Mouse (Mus musculus) adrenal gland, adult 18-20 months (tissue): Measurements from ENCODE around the gene Cab39l. TPM values are rescaled to one million over a fixed set of nuclear protein-coding genes. Genes with fewer than 3 reads are reported as not detected.

Source experiments
- DNase-seq, 2 experiments: peaks; one replicate each; pipeline ENCODE4 v3.0.0; 2021 to 2022; ENCODE audit warnings: low spot score in 2 of 2
- total RNA-seq, 2 experiments: library from RNA; stranded (reverse); gene quantifications; 1 replicate in 1 of 2; 2 replicates in 1 of 2; pipeline ENCODE4 v1.2.3; 2021

Cab39l gene
- total RNA-seq, 2 experiments from 2014 or later, result 36.4 to 39.4 TPM

DNA sequence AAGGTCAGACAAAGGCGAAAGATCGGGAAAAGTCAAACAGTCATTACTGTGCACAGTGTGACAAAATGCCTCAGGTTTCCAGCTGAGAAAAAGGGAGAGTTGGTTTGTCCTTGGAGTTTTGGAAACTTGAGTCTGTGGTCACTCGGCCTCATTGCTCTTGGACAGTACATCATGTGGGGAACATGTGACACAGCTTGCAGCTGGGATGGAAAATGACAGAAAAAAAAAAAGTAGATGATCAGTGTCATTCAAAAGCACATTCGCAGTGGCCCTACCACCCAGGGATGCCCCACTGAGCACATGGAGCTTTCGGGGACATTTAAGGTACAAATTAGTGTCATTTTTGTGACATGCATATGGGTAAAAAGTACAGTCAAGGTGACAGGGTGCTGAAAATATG, 57.2 kb downstream of the Cab39l start:
- DNase-seq, result no peak

DNA sequence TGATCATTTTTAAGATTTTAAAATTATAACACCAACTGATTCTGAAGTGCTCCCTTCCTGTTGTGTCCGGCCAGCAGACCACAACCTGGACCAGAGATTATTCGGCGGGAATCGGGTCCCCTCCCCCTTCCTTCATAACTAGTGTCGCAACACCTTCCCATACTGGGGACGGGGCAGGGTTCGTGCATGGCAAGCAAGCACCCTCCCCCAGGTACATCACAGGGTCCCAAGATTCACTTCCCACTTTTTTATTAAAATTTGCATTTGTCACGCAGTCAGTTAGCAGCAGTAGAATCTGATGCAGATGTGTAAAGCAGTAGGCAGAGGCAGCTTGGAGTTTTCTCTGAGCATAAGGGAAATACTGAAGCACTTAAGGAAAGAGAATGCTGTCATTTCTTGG, 64.1 kb downstream of the Cab39l start:
- DNase-seq, result no peak

DNA sequence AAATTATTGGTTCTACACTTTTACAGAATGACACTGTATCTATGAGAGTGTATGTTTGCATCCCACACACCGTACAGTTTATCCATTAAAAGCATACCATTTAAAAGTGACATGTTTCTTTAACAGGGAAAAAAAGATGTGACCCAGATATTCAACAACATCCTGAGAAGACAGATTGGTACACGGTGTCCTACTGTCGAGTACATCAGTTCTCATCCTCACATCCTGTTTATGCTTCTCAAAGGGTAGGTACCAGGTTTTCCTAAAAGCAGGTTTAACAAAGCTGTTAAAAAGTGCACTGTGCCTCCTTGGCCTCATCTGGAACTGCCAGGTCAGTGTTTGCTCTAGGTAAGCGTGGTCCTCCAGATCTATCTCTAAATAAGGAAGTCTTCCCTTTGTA, 65.4 kb downstream of the Cab39l start:
- no peak for DNase-seq

DNA sequence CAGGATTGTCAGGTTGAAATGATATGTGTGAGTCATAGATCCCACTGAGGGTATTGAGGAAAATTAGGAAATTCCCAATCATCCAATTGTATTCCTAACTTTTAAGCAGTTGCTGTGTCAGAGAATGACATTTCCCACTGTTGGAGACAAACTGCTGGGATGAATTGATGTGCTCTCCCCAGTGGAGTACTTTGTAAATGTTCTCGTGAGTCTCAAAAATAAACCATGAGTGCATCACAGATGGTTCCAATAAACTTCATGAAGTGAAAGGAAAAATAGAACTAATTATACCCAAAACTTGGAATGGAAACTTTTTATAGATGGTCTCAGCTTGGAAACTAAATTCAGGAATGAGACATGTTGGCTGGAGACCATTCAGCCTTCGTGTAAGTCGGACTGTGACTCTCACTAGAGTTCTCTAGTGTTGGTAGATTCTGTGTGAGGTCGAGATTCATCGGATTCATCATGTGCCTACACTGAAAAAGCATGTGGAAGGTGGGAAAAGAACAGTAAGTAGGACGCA, 73.2 kb downstream of the Cab39l start:
- no peak for DNase-seq

DNA sequence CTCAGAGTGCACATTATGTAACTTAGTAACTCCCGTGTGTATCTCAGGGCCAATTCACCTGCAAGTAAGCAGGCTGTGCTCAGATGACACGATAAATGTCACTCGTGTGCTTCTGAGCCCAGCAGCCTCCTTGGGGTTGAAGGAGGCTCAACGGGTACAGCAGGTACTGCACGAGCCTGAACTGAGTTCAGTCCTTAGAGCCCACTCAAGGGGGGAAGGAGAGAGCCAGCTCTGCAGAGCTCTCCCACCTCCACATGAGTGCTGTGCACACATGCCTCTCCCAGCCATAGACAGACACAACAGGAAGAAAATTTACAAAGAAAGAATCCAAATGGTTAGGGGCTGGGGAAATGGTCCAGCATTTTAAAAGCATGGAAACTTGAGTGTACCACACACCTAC, 85.1 kb downstream of the Cab39l start:
- no peak for DNase-seq

DNA sequence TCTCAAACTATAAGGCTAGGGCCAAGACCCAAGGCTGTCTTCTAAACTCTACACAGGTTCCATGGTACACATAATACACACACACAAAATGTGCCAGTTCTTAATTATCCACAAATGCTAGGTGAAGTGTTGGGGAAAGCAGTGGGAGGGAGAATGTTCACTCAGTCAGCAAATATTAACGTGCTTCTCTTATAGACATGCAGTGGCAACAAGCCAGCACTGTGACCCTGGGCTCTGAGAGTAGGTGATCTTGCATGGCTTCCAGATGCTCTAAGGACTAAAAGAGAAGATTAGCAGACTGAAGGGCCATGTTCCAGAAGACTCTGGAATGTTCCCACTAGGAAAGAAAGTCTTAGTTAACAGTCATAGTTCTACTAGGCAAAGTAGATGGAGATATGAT, 90.0 kb downstream of the Cab39l start:
- no peak for DNase-seq

DNA sequence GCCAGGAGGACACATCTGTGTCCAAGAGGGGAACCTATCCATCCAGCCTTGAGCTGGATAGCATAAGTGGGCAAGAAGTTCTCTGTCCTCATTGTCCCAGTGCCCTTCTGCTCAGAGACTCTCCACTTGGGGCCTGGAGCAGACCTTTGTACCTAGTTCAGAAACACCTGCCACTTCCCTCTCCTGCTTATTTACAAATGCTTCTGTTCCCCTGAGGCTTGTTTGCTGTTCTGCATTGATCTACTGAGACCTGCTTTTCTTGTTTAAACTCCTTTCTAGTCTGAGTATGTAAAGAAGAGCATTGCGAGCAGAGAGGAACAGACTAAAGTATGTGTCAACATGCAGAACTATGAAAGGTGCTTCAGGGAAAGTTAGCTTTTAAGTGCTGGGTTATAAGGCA, 92.2 kb downstream of the Cab39l start:
- DNase-seq, result no peak

DNA sequence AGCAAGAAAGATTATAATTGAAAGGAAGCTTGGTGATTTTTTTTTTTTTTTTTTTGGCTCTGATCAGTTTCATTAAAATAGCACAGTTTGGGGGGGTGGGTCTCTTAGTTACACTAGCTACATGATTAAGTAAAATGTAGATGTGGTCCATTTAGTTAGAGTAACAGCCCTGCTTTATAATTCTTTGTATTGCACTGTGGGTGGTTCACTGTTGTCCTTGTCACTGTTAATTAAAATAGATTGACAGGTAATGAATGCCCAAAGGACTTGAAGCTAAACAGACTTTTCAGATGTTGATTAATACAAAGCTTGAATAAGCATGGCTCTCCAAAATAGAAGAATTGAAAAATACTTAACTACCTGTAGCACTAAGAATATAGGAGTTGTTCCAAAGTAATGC, 93.1 kb downstream of the Cab39l start:
- DNase-seq, result no peak

DNA sequence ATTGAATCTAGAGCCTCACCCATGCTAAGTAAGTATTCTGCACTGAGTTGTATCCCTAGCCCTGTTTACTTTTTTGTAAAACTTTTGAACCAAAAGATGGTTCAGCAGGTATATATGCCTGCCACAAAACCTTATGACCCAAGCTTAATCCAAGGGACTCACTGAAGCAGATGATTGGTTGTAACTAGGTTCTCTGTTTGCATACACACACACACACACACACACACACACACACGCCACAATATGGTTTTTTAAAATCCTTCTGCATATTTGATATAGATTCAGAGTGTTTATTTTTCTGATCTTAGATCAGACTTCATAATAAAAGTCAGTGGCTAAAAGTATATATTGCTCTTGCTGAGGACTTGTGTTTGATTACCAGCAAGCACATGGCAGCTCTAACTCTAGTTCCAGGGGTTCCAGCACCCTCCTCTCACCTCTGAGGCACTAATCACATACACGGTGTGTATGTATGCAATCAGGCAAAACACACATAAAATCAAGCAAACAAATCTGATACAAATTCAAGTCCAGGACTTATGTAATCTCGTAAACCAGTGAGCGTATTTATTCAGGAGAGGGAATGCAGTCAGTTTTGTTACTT, 97.2 kb downstream of the Cab39l start:
- DNase-seq, result no peak

DNA sequence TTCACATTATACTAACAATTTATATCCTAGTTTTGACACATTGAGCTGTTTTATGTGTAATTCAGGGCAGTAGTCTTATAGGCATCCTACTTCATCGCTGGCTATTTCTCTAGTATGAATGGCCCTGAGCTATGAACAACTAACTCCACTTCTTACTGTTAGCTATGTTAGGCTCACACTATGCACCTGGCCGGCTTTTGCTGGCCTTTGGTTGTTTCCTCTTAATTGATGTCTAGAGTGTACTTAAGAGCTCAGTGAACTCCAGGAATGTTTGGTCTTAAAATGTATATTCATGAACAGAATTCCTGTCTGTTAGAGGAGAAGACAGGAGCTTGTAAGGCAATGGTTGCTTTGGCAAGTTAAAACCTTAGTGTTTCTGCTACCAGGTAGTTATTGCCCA, 99.5 kb downstream of the Cab39l start:
- no peak for DNase-seq

DNA sequence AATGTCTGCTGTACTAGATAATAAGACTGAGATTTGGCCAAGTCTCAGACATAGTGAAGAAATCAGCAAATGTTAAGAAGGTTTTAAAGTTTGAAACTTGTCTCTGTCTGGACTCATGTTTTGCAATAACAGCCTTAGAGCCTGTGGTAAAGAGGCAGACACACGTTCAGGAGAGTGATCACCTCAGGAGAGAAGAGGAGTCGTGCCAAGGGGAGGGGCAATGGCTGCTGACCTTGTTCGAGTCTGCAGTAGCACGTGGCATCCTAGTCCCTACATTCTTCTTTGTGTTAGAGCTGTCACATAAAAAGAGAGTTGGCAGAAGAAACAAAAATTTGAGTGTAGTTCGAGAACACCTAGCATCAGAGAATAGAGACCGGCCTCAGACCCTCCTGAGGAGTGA, 100.0 kb downstream of the Cab39l start:
- no peak for DNase-seq

DNA sequence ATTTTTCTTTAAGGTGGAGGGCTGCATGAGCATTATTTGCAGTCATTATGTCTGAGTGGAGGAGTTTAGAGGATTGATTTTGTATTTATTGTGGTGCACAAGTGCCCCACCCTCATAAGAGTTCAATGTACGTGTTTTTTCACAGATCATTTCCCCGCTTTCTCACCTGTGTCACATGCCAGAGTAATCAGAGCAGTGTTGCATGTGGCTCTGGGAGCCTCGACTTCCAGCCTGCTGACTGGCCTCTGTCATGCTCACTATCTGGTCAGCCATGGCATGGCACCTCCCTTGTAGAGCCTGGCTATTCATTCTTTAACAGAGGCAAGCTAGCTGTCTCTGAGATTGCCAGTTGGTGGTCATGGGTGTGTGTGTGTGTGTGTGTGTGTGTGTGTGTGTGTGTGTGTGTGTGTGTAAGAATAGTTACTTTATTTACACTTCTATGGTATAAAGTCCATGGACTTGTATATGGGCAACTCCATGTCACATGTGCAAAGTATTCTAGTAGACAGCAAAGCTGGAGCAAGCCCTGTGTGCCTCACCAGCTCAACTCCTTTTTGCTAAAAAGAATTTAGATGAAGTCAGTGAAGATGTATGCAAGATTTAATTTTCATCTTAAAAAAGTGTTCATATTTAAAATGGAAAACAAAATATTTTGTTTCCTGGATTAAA, 102.5 kb downstream of the Cab39l start:
- no peak for DNase-seq

DNA sequence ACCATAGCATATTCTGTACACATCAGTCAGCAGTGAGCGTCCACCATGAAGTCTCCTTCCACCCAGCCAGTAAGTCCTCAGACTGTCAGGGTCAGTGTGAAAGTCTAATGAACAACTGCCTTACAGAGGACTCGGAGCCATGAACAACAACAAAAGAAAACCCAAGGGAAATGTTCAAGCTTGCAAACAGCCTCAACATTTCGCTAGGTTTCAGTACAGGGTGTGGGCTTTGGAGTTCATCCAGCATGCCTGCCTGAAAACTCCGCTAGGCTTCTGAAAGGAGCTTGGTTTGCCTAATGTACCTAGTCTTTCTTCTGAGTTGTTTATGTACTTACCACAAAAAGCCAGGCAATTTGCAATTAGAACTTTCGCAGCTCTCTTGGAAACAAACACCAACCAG, 103.2 kb downstream of the Cab39l start:
- DNase-seq, result no peak

DNA sequence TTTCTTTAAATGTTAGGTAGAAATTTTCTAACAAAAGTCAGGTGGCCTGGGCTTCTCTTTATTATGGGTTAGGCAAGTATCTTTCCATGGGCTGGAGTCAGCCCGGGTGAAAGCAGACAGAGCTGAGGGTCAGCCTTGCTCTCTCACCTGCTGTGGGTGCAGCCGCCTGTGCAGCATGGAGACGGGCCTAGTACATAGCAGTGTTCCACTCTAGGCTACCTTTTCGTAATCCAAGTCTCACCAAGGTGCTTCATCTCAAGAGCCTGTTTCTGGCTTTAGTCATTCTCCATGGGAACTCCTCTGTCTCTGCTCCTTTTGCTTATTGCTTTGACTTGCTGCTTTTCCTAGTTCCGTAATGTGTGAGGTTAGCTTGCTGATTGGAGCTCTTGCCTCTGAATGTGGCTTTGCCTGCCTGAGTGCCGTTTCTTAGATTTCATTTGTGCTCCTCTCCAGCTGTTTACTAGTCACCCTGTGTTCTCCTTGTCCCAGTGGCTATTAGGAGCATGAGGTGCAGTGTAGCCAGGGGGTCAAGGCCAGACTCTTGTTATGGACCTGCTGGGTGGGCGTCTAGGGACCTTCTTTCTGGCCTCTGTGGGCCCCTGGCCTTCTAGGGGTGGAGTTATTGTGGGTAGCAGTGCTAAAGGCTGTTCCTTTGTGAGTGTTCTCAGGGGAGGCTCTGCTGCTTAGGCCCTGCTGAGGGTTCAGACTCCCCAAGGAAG, 105.5 kb downstream of the Cab39l start:
- DNase-seq, result no peak

DNA sequence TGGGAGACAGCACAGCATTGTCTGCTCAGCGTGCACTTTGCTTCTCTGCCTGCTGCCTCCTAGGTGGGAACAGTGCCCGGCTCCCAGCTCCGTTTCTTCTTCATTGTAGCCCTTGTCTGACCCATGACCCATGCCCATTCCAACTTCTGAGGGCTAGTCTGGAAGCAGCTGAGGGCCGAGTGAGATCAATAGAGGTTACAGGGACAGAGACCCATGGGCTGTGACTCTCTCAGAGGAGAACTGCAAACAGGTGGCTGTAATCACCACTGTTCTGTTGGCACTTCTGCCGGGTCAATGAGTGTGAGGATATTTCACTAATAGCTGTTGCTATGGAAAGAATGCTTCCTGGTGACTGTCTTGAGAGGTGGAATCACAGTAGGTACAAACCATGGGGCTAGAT, 106.8 kb downstream of the Cab39l start:
- no peak for DNase-seq

DNA sequence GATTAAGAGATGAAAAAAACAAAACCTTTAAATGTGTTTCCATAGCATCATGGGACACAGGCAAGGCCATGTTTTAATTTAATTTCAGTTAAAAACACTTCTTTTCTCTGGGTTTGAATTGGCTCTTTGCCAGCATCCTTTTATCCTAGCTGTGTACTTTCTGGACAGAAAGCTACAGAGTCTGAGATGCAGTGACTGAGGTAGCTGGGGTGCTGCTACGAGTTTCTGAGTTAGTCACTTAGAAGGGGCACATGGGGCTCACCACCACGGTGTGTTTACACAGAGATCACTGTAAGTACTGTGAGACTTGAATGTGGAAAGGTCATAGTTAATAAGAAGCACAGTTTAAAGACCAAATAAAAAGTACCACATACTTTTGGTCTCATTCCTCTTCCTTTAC, 107.8 kb downstream of the Cab39l start:
- DNase-seq, result no peak

DNA sequence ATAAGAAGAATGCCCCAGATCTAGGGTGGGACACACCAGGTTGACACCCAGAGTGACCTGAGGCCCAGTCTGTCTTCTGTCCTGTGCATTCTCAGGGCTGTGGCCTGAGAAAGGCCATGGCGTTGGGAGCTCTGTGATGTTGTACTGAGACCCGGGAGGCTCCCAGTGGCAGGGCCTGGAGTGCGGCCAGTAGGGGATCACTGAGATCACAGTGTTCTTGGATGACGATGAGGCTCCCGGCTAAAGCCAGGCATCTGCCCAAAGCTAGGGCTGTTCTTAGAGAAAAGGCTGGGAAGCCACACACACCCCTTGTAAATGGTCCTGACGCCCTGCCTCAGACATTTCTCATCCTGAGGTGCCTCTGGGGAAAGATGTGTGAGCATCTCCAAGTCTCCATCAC, 108.3 kb downstream of the Cab39l start:
- peak; percentile 18 to 54 for DNase-seq

DNA sequence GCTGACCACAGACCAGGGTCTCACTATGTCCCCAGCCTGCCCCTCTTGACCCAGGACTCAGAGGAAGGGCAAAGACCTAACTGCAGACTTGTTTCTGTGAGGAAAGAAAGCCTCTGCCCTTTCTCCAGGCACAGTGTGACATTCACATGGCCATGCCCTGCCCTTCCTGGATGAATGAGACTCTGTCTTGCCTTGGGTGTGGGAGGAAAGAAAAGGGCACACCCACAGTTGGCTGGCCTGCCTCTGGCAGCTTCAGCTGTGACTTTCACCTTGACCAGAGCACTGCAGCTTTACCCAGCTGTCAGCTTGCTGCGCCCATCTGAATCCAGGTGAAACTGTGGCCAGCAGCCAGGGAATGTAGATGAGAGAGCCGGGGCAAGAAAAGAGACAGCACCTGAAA, 110.1 kb downstream of the Cab39l start:
- DNase-seq, result peak in 1 of 2 experiments; percentile 24

DNA sequence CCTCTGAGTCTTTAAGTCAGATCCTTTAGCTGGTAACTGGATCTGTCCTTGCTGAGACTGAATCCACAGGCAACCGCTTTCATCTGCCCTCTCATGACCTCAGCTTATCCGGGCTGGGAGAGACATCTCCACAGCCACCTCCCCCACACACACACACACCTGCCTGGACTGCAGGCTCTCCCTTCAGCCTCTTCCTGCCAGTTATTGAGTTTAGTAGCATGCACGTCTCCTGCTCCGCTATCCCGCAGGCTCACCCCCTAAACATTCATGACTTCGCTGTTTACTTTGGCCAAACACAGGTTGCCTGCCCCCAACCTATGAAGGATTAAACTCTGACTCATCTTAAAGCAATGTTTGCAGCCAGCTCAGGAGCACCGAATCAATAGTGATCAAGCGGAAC, 111.2 kb downstream of the Cab39l start:
- no peak for DNase-seq

DNA sequence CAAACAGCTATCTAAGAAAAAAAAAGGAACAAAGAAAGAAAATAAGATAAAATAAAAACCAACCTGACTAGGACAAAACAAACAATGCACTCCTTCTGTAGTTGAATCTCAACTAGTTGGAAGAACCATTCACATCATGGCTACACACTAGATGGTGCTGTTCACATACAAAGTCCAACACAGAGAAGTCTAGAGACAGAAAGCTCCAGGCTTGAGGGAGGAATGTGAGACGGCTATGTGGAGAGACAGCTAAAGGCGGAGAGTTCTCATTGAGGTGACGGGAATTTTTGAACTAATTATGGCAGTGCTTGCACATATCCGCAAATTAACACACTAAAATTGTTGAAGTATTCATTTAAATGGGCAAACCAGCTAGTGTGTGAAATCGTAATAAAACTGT, 113.3 kb downstream of the Cab39l start:
- DNase-seq, result no peak

DNA sequence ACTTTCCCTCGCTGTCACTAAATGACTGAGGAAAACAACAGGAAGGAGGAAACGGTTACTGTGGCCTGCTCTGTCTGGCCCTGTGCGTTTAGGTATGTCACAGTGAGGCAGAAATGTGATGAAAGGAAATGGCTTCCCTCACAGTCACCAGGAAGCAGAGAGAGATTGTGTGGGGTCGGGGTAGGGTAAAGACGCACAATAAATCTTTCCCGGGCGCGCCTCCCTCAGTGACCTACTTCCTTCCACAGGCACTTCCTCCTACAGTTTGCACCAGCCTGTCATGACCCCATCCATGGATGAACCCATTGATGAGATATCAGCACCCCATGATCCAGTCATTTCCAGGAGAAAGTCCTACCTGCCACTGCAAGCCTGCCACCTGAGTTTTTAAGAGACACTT, 114.2 kb downstream of the Cab39l start:
- DNase-seq, result no peak

DNA sequence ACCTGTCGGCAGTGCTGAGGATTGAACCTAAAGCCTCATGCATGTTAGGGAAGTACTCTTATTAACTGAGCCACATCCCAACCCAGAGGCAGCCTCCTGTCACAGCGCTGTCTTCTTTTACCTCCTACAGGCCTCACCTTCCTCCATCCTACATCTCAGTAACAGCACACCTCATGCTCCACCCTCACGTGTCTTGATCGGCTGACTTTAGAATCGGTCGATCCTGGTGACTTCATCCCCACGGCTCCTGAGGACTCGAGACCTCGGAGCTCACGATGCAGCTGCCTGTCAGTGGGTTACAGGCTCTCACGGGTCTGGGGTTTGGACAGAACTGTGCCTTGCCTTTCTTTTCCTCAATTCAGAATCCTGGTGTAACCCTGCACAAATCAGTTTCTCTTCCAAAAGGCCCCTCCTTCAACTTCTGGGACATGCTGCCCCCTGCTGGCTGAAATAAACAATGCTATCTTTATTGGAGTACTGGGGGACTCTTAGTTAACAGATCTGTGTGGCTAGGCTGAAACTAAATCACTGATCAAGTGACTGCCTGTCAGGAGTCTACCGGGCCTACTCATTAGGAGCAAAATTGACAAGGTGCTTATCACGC, 115.3 kb downstream of the Cab39l start:
- DNase-seq, result peak; percentile 77 to 78
